Mouse (Mus musculus): ENCODE results near the gene Exoc6. TPM values are rescaled to one million over a fixed set of nuclear protein-coding genes. Genes with fewer than 3 reads are reported as not detected.
A peak's percentile ranks its signal among the peaks of the same experiment; 100 is the strongest.

Gene Exoc6
- polyA plus RNA-seq (2012; fragmentation: generic; extraction: Trizol): 2.2 TPM
- long read RNA-seq, experiment 1, transcript Exoc6-201 (22 exons, 3,543 nt): major isoform, 6 of 8 reads
- long read RNA-seq, experiment 1, partial matches to known transcripts: 1 of 8 reads
- long read RNA-seq, experiment 1, other reads (novel, unspliced or antisense): 1 of 8 reads
- long read RNA-seq, experiment 2, transcript Exoc6-201 (22 exons, 3,543 nt): major isoform, 114 of 128 reads
- long read RNA-seq, experiment 2, partial matches to known transcripts: 0 of 128 reads
- long read RNA-seq, experiment 2, other reads (novel, unspliced or antisense): 14 of 128 reads

DNA sequence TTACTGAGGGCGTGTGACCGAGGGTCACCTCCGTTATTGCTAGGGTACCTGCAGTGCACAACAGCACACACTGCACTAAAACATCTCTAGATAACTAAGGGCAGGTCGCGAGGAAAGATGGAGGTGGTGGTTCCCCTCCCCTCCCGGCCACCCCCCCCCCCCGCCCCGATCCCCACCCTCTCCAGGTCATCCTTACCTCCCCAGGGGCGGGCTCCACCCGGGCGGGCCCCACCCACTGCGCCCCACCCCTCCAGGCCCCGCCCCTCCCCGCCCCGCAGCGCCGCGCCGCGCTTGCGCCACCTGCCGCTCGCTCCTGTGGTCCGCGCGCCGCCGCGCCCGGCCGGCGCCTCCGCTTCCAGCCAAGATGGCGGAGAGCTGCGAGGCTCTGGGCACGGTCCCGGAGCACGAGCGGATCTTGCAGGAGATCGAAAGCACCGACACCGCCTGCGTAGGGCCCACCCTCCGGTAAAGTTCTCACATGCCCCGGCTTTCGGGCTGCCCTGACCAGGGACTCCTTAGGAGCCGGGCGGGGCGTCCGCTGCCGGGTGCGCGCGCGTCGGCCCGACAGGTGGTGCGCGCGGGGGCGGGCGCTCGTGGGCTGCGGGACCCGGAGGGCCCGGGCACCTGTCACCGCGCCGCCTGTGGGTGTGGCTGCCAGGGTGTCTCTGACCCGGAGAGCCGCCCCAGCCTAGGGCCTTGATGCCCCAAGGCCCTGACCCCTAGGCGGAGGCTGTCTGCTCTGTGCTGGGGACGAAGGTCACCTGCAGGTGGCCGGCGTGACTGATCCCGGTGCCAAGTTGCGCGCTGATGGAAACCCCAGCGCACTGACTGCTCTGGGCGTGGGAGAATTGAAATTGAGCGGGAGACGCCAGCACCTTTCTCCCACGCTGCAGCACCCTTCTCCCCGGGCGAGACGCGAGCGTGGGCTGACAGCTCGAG, at the start of gene Exoc6:
TSS of gene Exoc6 (plus strand) at position 318 of the 939 bp plus-strand sequence.
- no peaks in the 10 kb centered on the region for H3K36me3 ChIP-seq (ENCODE audit: control insufficient read depth, insufficient read depth)
- H3K79me2 ChIP-seq (ENCODE audit: control insufficient read depth, insufficient read depth): no peaks in the 10 kb centered on the region
- no peaks in the 10 kb centered on the region for H3K79me3 ChIP-seq (ENCODE audit: low read depth)
- peak within 1 kb of the TSS; percentile 64 for H3K4me3 ChIP-seq (ENCODE audit: insufficient read depth, poor library complexity, severe bottlenecking)
- H3K27me3 ChIP-seq (ENCODE audit: control insufficient read depth, insufficient read depth, insufficient read length): peaks cover 10% of the 10 kb centered on the region
- H3ac ChIP-seq (ENCODE audit: control insufficient read depth, insufficient read length, low read depth): peak within 1 kb of the TSS; percentile 83
- TF ChIP-seq MAX (IDR thresholded peaks at IDR 0.05) (peak; percentile 12), CTCF (IDR thresholded peaks at IDR 0.05; ENCODE audit: control insufficient read depth, insufficient read depth, insufficient read length) (peak; percentile 81), USF1 (IDR thresholded peaks at IDR 0.05; ENCODE audit: low read depth) (no peak), CEBPB (IDR thresholded peaks at IDR 0.05; ENCODE audit: low read depth) (no peak), MYOD1 (IDR thresholded peaks at IDR 0.05; ENCODE audit: control insufficient read depth, insufficient read length, low read depth) (no peak), MYOG (IDR thresholded peaks at IDR 0.05; ENCODE audit: control insufficient read depth, extremely low read depth, insufficient read length) (no peak), FOSL1 (IDR thresholded peaks at IDR 0.05; ENCODE audit: insufficient read depth, low read length, poor library complexity, severe bottlenecking) (no peak)

DNA sequence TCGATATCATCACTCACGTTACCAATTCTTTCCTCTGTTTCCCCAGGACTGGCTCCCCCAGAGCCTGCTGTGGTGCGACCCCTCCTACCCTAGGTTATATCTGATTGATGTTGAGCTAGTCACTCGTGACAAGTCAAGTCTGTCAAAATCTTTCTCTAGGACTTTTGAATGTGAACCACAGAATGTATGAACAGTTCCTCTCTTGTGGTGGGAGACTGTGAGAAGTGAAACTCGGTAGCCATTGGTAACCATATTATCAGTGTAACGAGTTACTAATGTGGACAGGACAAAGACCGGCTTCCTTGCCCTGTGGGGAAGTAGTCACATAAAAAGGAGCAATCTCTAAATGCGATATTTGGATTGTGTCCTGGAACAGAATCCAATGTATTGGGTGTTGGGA, 47.2 kb upstream of the Exoc6 start:
- Histone ChIP-seq H3ac (ENCODE audit: control insufficient read depth, insufficient read length, low read depth) (no peak overlapping the region), H3K36me3 (ENCODE audit: control insufficient read depth, insufficient read depth) (no peaks in the 10 kb centered on the region), H3K79me3 (ENCODE audit: low read depth) (no peaks in the 10 kb centered on the region), H3K79me2 (ENCODE audit: control insufficient read depth, insufficient read depth) (no peaks in the 10 kb centered on the region), H3K27me3 (ENCODE audit: control insufficient read depth, insufficient read depth, insufficient read length) (no peaks in the 10 kb centered on the region), H3K4me3 (ENCODE audit: insufficient read depth, poor library complexity, severe bottlenecking) (no peak overlapping the region)
- TF ChIP-seq MYOD1 (IDR thresholded peaks at IDR 0.05; ENCODE audit: control insufficient read depth, insufficient read length, low read depth): no peak
- no peak for TF ChIP-seq USF1 (IDR thresholded peaks at IDR 0.05; ENCODE audit: low read depth)
- no peak for TF ChIP-seq MAX (IDR thresholded peaks at IDR 0.05)
- TF ChIP-seq CTCF (IDR thresholded peaks at IDR 0.05; ENCODE audit: control insufficient read depth, insufficient read depth, insufficient read length): no peak
- TF ChIP-seq MYOG (IDR thresholded peaks at IDR 0.05; ENCODE audit: control insufficient read depth, extremely low read depth, insufficient read length): no peak
- TF ChIP-seq CEBPB (IDR thresholded peaks at IDR 0.05; ENCODE audit: low read depth): no peak
- TF ChIP-seq FOSL1 (IDR thresholded peaks at IDR 0.05; ENCODE audit: insufficient read depth, low read length, poor library complexity, severe bottlenecking): no peak

DNA sequence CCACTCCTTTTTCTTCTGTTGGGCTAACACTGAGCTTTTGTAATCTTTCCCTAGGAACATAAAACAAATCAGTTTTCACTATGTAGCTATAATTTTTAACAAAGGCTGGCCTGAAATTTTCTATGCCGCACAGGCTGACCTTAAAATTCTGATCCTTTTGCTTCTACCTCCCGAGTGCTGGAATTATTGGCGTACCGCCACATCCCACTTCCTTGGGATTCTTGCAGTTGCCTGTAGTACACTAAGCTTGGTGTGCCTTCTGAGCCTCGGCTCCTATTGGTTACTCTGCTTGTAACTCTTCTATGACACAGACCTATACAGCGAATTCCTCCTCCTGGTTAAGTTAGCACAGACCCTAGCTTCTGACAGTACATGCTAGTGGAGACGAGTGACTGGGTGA, 44.2 kb upstream of the Exoc6 start:
- TF ChIP-seq CTCF (IDR thresholded peaks at IDR 0.05; ENCODE audit: control insufficient read depth, insufficient read depth, insufficient read length): no peak
- no peak for TF ChIP-seq CEBPB (IDR thresholded peaks at IDR 0.05; ENCODE audit: low read depth)
- TF ChIP-seq MYOD1 (IDR thresholded peaks at IDR 0.05; ENCODE audit: control insufficient read depth, insufficient read length, low read depth): no peak
- TF ChIP-seq USF1 (IDR thresholded peaks at IDR 0.05; ENCODE audit: low read depth): no peak
- TF ChIP-seq MAX (IDR thresholded peaks at IDR 0.05): no peak
- TF ChIP-seq MYOG (IDR thresholded peaks at IDR 0.05; ENCODE audit: control insufficient read depth, extremely low read depth, insufficient read length): no peak
- TF ChIP-seq FOSL1 (IDR thresholded peaks at IDR 0.05; ENCODE audit: insufficient read depth, low read length, poor library complexity, severe bottlenecking): no peak
- Histone ChIP-seq H3ac (ENCODE audit: control insufficient read depth, insufficient read length, low read depth) (no peak overlapping the region), H3K79me2 (ENCODE audit: control insufficient read depth, insufficient read depth) (no peaks in the 10 kb centered on the region), H3K27me3 (ENCODE audit: control insufficient read depth, insufficient read depth, insufficient read length) (no peaks in the 10 kb centered on the region), H3K79me3 (ENCODE audit: low read depth) (no peaks in the 10 kb centered on the region), H3K4me3 (ENCODE audit: insufficient read depth, poor library complexity, severe bottlenecking) (no peak overlapping the region), H3K36me3 (ENCODE audit: control insufficient read depth, insufficient read depth) (no peaks in the 10 kb centered on the region)

DNA sequence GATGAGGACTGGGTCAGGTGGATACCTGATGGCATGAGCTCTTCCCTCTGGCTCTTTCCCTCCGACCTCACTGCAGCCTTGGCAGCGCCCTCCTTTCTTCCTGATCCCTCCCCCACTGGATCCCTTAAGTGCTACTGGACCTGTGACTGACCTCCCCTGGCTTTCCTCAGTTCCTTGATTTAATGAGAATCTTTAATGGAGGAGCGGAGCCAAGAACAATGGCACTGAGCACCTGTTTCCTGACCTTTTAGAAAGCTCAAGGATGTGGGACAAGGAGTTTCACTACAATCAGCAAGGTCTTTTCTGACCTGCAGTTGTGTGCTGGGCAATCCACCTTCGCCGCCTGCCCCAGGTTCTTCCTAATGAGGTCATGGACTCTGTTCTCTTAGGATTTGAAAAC, 43.6 kb upstream of the Exoc6 start:
- no peak overlapping the region for H3ac ChIP-seq (ENCODE audit: control insufficient read depth, insufficient read length, low read depth)
- H3K27me3 ChIP-seq (ENCODE audit: control insufficient read depth, insufficient read depth, insufficient read length): no peaks in the 10 kb centered on the region
- no peaks in the 10 kb centered on the region for H3K36me3 ChIP-seq (ENCODE audit: control insufficient read depth, insufficient read depth)
- no peaks in the 10 kb centered on the region for H3K79me2 ChIP-seq (ENCODE audit: control insufficient read depth, insufficient read depth)
- no peak overlapping the region for H3K4me3 ChIP-seq (ENCODE audit: insufficient read depth, poor library complexity, severe bottlenecking)
- TF ChIP-seq CEBPB (IDR thresholded peaks at IDR 0.05; ENCODE audit: low read depth) (no peak), FOSL1 (IDR thresholded peaks at IDR 0.05; ENCODE audit: insufficient read depth, low read length, poor library complexity, severe bottlenecking) (no peak), CTCF (IDR thresholded peaks at IDR 0.05; ENCODE audit: control insufficient read depth, insufficient read depth, insufficient read length) (no peak), MYOG (IDR thresholded peaks at IDR 0.05; ENCODE audit: control insufficient read depth, extremely low read depth, insufficient read length) (no peak), USF1 (IDR thresholded peaks at IDR 0.05; ENCODE audit: low read depth) (no peak)
- no peaks in the 10 kb centered on the region for H3K79me3 ChIP-seq (ENCODE audit: low read depth)

DNA sequence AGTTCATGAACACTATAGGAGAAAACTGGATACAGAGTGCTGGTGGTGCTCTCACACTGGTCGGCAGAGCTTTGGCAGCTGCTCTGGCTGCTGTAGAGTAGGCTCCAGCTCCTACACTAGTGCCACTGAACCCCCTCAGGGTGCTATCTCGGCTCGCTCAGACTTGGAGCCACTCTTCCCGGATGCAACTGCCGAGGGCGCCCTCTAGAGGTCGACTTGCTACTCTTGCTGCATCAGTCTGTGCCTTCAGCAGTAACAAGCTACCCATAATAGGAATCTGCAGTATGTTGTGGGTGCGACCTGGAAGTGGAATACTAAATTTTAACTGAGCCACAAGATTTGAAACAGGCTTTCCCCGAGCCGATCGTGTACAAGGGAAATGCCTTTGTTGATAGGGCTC, 40.5 kb upstream of the Exoc6 start:
- Histone ChIP-seq H3K36me3 (ENCODE audit: control insufficient read depth, insufficient read depth) (no peaks in the 10 kb centered on the region), H3K79me2 (ENCODE audit: control insufficient read depth, insufficient read depth) (no peaks in the 10 kb centered on the region), H3K27me3 (ENCODE audit: control insufficient read depth, insufficient read depth, insufficient read length) (no peaks in the 10 kb centered on the region), H3K79me3 (ENCODE audit: low read depth) (no peaks in the 10 kb centered on the region), H3K4me3 (ENCODE audit: insufficient read depth, poor library complexity, severe bottlenecking) (no peak overlapping the region), H3ac (ENCODE audit: control insufficient read depth, insufficient read length, low read depth) (no peak overlapping the region)
- no peak for TF ChIP-seq MYOD1 (IDR thresholded peaks at IDR 0.05; ENCODE audit: control insufficient read depth, insufficient read length, low read depth)
- no peak for TF ChIP-seq USF1 (IDR thresholded peaks at IDR 0.05; ENCODE audit: low read depth)
- no peak for TF ChIP-seq FOSL1 (IDR thresholded peaks at IDR 0.05; ENCODE audit: insufficient read depth, low read length, poor library complexity, severe bottlenecking)
- no peak for TF ChIP-seq MAX (IDR thresholded peaks at IDR 0.05)
- TF ChIP-seq CTCF (IDR thresholded peaks at IDR 0.05; ENCODE audit: control insufficient read depth, insufficient read depth, insufficient read length): peak; percentile 74
- no peak for TF ChIP-seq CEBPB (IDR thresholded peaks at IDR 0.05; ENCODE audit: low read depth)
- TF ChIP-seq MYOG (IDR thresholded peaks at IDR 0.05; ENCODE audit: control insufficient read depth, extremely low read depth, insufficient read length): no peak
